ENCODE assay signal across 23 mouse cellular contexts in the genomic region with DNA sequence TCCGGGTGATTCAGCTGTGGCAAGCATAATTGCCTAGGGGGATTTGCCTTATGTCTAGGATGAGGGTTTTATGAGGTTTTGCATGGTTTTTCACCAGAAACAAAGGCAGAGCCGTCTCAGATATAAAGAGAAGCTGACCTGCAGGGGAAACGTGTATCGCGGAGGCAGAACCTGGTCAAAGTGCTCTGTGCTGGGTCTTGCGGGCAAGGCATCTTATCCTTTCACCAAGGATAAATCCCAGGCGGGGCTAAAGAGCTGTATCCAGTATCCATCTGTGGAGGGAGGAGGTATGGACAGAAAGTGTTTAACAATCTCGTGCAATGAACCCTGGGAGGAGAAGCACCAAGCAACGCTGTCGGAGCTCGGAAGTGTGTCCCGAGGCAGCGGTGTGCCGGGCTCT. TPM values are rescaled to one million over a fixed set of nuclear protein-coding genes. Genes with fewer than 3 reads are reported as not detected.
DNase-seq lines count a peak whose midpoint lies in the region; ATAC-seq and TF ChIP-seq lines count a peak whose summit lies in the region.
"Had no signal": no experiment of that assay in that cellular context is flagged by ENCODE, and none has a peak within 500 bp of the region (broad histone marks: within the 10 kb centered on the region; RNA-seq: fewer than 3 reads in every experiment).

No protein-coding gene starts in this region.

- ATAC-seq in hindbrain, embryonic 16.5 days, result no peak
- no peak for ATAC-seq in midbrain, embryonic 16.5 days
- ATAC-seq: forebrain, embryonic 13.5 days; intestine, embryonic 16.5 days; Patski had no signal

- in situ Hi-C loops in ES-E14 (cut with MboI; ENCODE audit: low sequenced_read_pairs in 2 of 2, unreplicated experiment in 2 of 2), result loop anchor here in 1 of 2 experiments (25.0 kb wide), 1 partner anchor 287 kb away; no protein-coding TSS in a partner anchor

- H3K9me3 ChIP-seq in ES-Bruce4 (replicated peaks; ENCODE audit: control insufficient read depth, insufficient read depth, low read length, poor library complexity, severe bottlenecking) (no peaks in the 10 kb centered on the region), ES-E14 (ENCODE audit: control insufficient read depth, insufficient read depth, low read depth, low read length) (0 out of 2 replicates have a peak, but pooled peaks cover 2% of the 10 kb centered on the region)
- no peaks in the 10 kb centered on the region for H3K9me3 ChIP-seq in hindbrain, embryonic 16.5 days (ENCODE audit: control insufficient read depth, low read length)
- H3K9me3 ChIP-seq in midbrain, embryonic 16.5 days (replicated peaks; ENCODE audit: control insufficient read depth, low read length, poor library complexity, severe bottlenecking), result no peaks in the 10 kb centered on the region
- no peaks in the 10 kb centered on the region for H3K9me3 ChIP-seq in heart, embryonic 10.5 days
- H3K9me3 ChIP-seq: forebrain, embryonic 13.5 days; heart, embryonic 15.5 days had no signal

- 0 out of 2 replicates have a peak overlapping the region, but pooled peaks have one; percentile 2 for H3K9ac ChIP-seq in ES-Bruce4 (ENCODE audit: low read depth, poor library complexity, severe bottlenecking)
- H3K9ac ChIP-seq in ES-E14 (ENCODE audit: insufficient read depth, low read depth, low read length, poor library complexity, severe bottlenecking), result peak overlapping the region; percentile 28; the same call in 1 of the 2 replicates
- no peak overlapping the region for H3K9ac ChIP-seq in hindbrain, embryonic 16.5 days (ENCODE audit: low read depth, low read length)
- H3K9ac ChIP-seq in midbrain, embryonic 16.5 days (ENCODE audit: low read depth, low read length), result no peak overlapping the region; the same call in 1 of the 2 replicates
- H3K9ac ChIP-seq: forebrain, embryonic 13.5 days; heart, embryonic 15.5 days had no signal

- H3K27me3 ChIP-seq in ES-Bruce4 (ENCODE audit: control insufficient read depth, insufficient read depth, low read length, poor library complexity, severe bottlenecking), result no peaks in the 10 kb centered on the region
- H3K27me3 ChIP-seq in hindbrain, embryonic 16.5 days (replicated peaks; ENCODE audit: control insufficient read depth, insufficient read depth, low read length), result no peaks in the 10 kb centered on the region
- no peaks in the 10 kb centered on the region for H3K27me3 ChIP-seq in midbrain, embryonic 16.5 days (ENCODE audit: control insufficient read depth, insufficient read depth, low read depth, low read length)
- no peaks in the 10 kb centered on the region for H3K27me3 ChIP-seq in heart, embryonic 10.5 days (ENCODE audit: insufficient read depth, poor library complexity, severe bottlenecking)
- H3K27me3 ChIP-seq: forebrain, embryonic 13.5 days; heart, embryonic 15.5 days had no signal

- TF ChIP-seq POLR2A in ES-Bruce4 (IDR thresholded peaks at IDR 0.05; ENCODE audit: insufficient read depth, low read length), result no peak

- H3K4me1 ChIP-seq in ES-Bruce4 (ENCODE audit: control insufficient read depth, insufficient read depth, low read length) (peaks cover 3% of the 10 kb centered on the region), ES-E14 (ENCODE audit: control insufficient read depth in 2 of 2, insufficient read depth in 2 of 2, low read length in 2 of 2, poor library complexity in 1 of 2) (peaks cover 0 to 6% of the 10 kb centered on the region in 2 experiments; a peak in 1 of 4 replicates)
- no peaks in the 10 kb centered on the region for H3K4me1 ChIP-seq in hindbrain, embryonic 16.5 days (ENCODE audit: control insufficient read depth, insufficient read depth, low read depth, low read length)
- H3K4me1 ChIP-seq in midbrain, embryonic 16.5 days (ENCODE audit: control insufficient read depth, insufficient read depth, low read length), result peaks cover 2% of the 10 kb centered on the region; the same call in 1 of the 2 replicates
- H3K4me1 ChIP-seq in heart, embryonic 10.5 days, result peaks cover 3% of the 10 kb centered on the region; the same call in 1 of the 2 replicates
- H3K4me1 ChIP-seq: forebrain, embryonic 13.5 days had no signal

- peak overlapping the region; percentile 12; the same call in 1 of the 2 replicates for H3K4me2 ChIP-seq in hindbrain, embryonic 16.5 days (ENCODE audit: low read length)
- H3K4me2 ChIP-seq in midbrain, embryonic 16.5 days (ENCODE audit: low read length), result peak overlapping the region; percentile 18
- H3K4me2 ChIP-seq: forebrain, embryonic 13.5 days; heart, embryonic 15.5 days had no signal

- no peak for TF ChIP-seq EP300 in ES-Bruce4 (IDR thresholded peaks at IDR 0.05; ENCODE audit: insufficient read depth, low read depth, low read length)

- H3K36me3 ChIP-seq in ES-Bruce4 (ENCODE audit: control insufficient read depth, insufficient read depth, low read length, poor library complexity, severe bottlenecking) (no peaks in the 10 kb centered on the region), ES-E14 (ENCODE audit: control insufficient read depth, insufficient read depth, low read length, poor library complexity, severe bottlenecking) (no peaks in the 10 kb centered on the region)
- no peaks in the 10 kb centered on the region for H3K36me3 ChIP-seq in hindbrain, embryonic 16.5 days (ENCODE audit: control insufficient read depth, insufficient read depth, low read length)
- no peaks in the 10 kb centered on the region for H3K36me3 ChIP-seq in midbrain, embryonic 16.5 days (ENCODE audit: control insufficient read depth, insufficient read depth, low read length)
- no peaks in the 10 kb centered on the region for H3K36me3 ChIP-seq in heart, embryonic 10.5 days
- H3K36me3 ChIP-seq: G1E; heart, embryonic 15.5 days had no signal

- H3K4me3 ChIP-seq in ES-Bruce4 (ENCODE audit: low read depth, low read length), result peak overlapping the region; percentile 12; the same call in 1 of the 2 replicates
- peak overlapping the region in 1 of 2 experiments; percentile 35; a peak in 1 of 4 replicates for H3K4me3 ChIP-seq in ES-E14 (ENCODE audit: insufficient read depth in 1 of 2, low read depth in 1 of 2, low read length in 2 of 2, poor library complexity in 1 of 2, severe bottlenecking in 1 of 2)
- no peak overlapping the region for H3K4me3 ChIP-seq in hindbrain, embryonic 16.5 days (ENCODE audit: low read length)
- no peak overlapping the region for H3K4me3 ChIP-seq in midbrain, embryonic 16.5 days (ENCODE audit: low read depth, low read length)
- no peak overlapping the region for H3K4me3 ChIP-seq in left cerebral cortex, adult 2 months
- H3K4me3 ChIP-seq in heart, embryonic 10.5 days, result no peak overlapping the region
- H3K4me3 ChIP-seq: forebrain, embryonic 13.5 days; heart, embryonic 15.5 days; layer of hippocampus, adult 2 months had no signal

- 65% methylated on average over 14 of the region's 14 CpGs for WGBS in hindbrain, embryonic 16.5 days
- WGBS in midbrain, embryonic 16.5 days, result 54% methylated on average over 14 of the region's 14 CpGs
- 71% methylated on average over 14 of the region's 14 CpGs for WGBS in heart, embryonic 10.5 days

- H3K27ac ChIP-seq in ES-Bruce4 (ENCODE audit: insufficient read depth, low read length) (0 out of 2 replicates have a peak overlapping the region, but pooled peaks have one; percentile 3), ES-E14 (ENCODE audit: insufficient read depth, low read depth, low read length, poor library complexity, severe bottlenecking) (no peak overlapping the region)
- H3K27ac ChIP-seq in hindbrain, embryonic 16.5 days (ENCODE audit: low read depth, low read length), result no peak overlapping the region
- no peak overlapping the region for H3K27ac ChIP-seq in midbrain, embryonic 16.5 days (ENCODE audit: low read length)
- no peak overlapping the region for H3K27ac ChIP-seq in left cerebral cortex, adult 2 months
- no peak overlapping the region for H3K27ac ChIP-seq in heart, embryonic 10.5 days
- H3K27ac ChIP-seq: forebrain, embryonic 13.5 days; heart, embryonic 15.5 days; layer of hippocampus, adult 2 months; macrophage had no signal

- TF ChIP-seq CTCF in ES-Bruce4 (IDR thresholded peaks at IDR 0.05; ENCODE audit: low read depth, low read length), result no peak
- TF ChIP-seq CTCF in left cerebral cortex, adult 2 months (IDR thresholded peaks at IDR 0.05), result no peak

- intact Hi-C loops in left cerebral cortex, adult 2 months (cut with DNase I), result loop anchor here (5.0 to 10.0 kb wide), 3 partner anchors 48 to 548 kb away; partner anchors contain the start of gene Flt3

- no peak for DNase-seq in ES-E14 (ENCODE audit: low read depth, low spot score)
- no peak for DNase-seq in left cerebral cortex, adult 2 months (ENCODE audit: extremely low spot score in 1 of 2, low spot score in 2 of 2)
- DNase-seq in retina, postnatal 1 day, result no peak
- no peak for DNase-seq in adrenal gland, adult 18-20 months (ENCODE audit: low spot score in 2 of 2)
- no peak for DNase-seq in heart, embryonic 10.5 days (ENCODE audit: low spot score)
- DNase-seq: adrenal gland, adult 8-10 months; cerebellum, adult 18-20 months; cerebellum, postnatal 25 days; kidney, adult 9 months; kidney, postnatal 25 days; right cerebral cortex, adult 18-20 months; right cerebral cortex, postnatal 4 days; thymus, postnatal 14 days had no signal

TF ChIP-seq in ES-E14, 5 proteins besides CTCF, POLR2A, EP300 and RAD21:
- no peak for TF ChIP-seq MAFK (IDR thresholded peaks at IDR 0.05; ENCODE audit: insufficient read depth, low read depth, low read length)
- no peak for TF ChIP-seq HCFC1 (IDR thresholded peaks at IDR 0.05; ENCODE audit: borderline replicate concordance, insufficient read depth, low read length)
- no peak for TF ChIP-seq ZNF384 (IDR thresholded peaks at IDR 0.05; ENCODE audit: low read depth, low read length)
- no peak for TF ChIP-seq ZC3H11A (IDR thresholded peaks at IDR 0.05; ENCODE audit: borderline replicate concordance, low read depth, low read length)
- TF ChIP-seq CHD2 (IDR thresholded peaks at IDR 0.05; ENCODE audit: low read depth, low read length), result no peak
TF ChIP-seq in ES-E14: peak in this region for 0.

RNA-seq across cellular contexts. Expression of gene Mtus2, which starts 7.2 kb away (rescaled TPM):
- polyA plus RNA-seq in ES-Bruce4 (2011; ENCODE audit: insufficient read depth, insufficient read length, low read depth, missing spikeins), result 2.4 and 4.7 TPM in 2 replicates
- 6.4 and 11.0 TPM in 2 replicates for total RNA-seq in ES-E14 (2012; rRNA removed)
- polyA plus RNA-seq in hindbrain, embryonic 16.5 days (2015; fragmentation: Nextera tagmentation; extraction: Ambion mirVana), result 34.8 and 39.4 TPM in 2 replicates
- polyA plus RNA-seq in midbrain, embryonic 16.5 days (2015; fragmentation: Nextera tagmentation; extraction: Ambion mirVana), result 42.1 and 47.7 TPM in 2 replicates
- total RNA-seq in left cerebral cortex, adult 2 months (2021), result 10 to 100 TPM; 38.4 to 42.0 TPM
- total RNA-seq in adrenal gland, adult 18-20 months (2021), result 1 to 10 TPM; 2.5 to 2.7 TPM
- 52.2 and 82.7 TPM in 2 replicates for polyA plus RNA-seq in heart, embryonic 10.5 days (2016; fragmentation: Nextera tagmentation; extraction: Ambion mirVana)
- polyA plus RNA-seq: G1E had no signal

RNA-seq across cellular contexts. Expression of gene Slc46a3, which starts 55.3 kb away (rescaled TPM):
- 2.5 and 3.9 TPM in 2 replicates for polyA plus RNA-seq in ES-Bruce4 (2011; ENCODE audit: insufficient read depth, insufficient read length, low read depth, missing spikeins)
- 4.1 and 7.0 TPM in 2 replicates for total RNA-seq in ES-E14 (2012; rRNA removed)
- 5.4 and 6.3 TPM in 2 replicates for polyA plus RNA-seq in hindbrain, embryonic 16.5 days (2015; fragmentation: Nextera tagmentation; extraction: Ambion mirVana)
- 5.0 and 5.4 TPM in 2 replicates for polyA plus RNA-seq in midbrain, embryonic 16.5 days (2015; fragmentation: Nextera tagmentation; extraction: Ambion mirVana)
- 1 to 10 TPM; 5.5 to 8.8 TPM for total RNA-seq in left cerebral cortex, adult 2 months (2021)
- total RNA-seq in adrenal gland, adult 18-20 months (2021), result 10 to 100 TPM; 10.3 to 13.0 TPM
- polyA plus RNA-seq in heart, embryonic 10.5 days (2016; fragmentation: Nextera tagmentation; extraction: Ambion mirVana), result 3.5 and 3.8 TPM in 2 replicates

Comparison
In these comparisons a context has a peak if more than half of its experiments do, and no peak if none do; other contexts are left out.
1. H3K9ac ChIP-seq: peak in ES-Bruce4 (single experiment) and ES-E14 (single experiment); none in hindbrain, embryonic 16.5 days (single experiment) and midbrain, embryonic 16.5 days (single experiment).